Mouse (Mus musculus) stomach, postnatal 0 days (tissue): Measurements from ENCODE around the gene Ppbp. TPM values are rescaled to one million over a fixed set of nuclear protein-coding genes. Genes with fewer than 3 reads are reported as not detected.

Experiments
- ATAC-seq: fragments of 200-750 bp; cut with Nextera tagmentation; 2 replicates; pipeline ENCODE4 v1.8.0; 2017; ENCODE audit not compliant: low FRiP score, low TSS enrichment
- DNase-seq: peaks from one replicate; pipeline ENCODE4 v3.0.0-alpha.2; 2016; ENCODE audit warnings: low spot score
- H3K27ac ChIP-seq: fragments of 300-500 bp; sonication (generic); replicated peaks from 2 replicates; pipeline ENCODE4 v1.5.1; 2014; ENCODE audit warnings: mild to moderate bottlenecking, control low read depth
- H3K27me3 ChIP-seq: fragments of 300-500 bp; sonication (generic); 2 replicates; pipeline ENCODE4 v1.6.1; 2014; ENCODE audit warnings: low read length; ENCODE audit not compliant: control insufficient read depth, insufficient read depth
- H3K36me3 ChIP-seq: fragments of 300-500 bp; sonication (generic); 2 replicates; pipeline ENCODE4 v1.6.1; 2014; ENCODE audit warnings: low read length, mixed read lengths; ENCODE audit not compliant: control insufficient read depth, insufficient read depth
- H3K4me1 ChIP-seq: fragments of 300-500 bp; sonication (generic); replicated peaks from 2 replicates; pipeline ENCODE4 v1.6.1; 2014; ENCODE audit warnings: antibody characterized with exemption; ENCODE audit not compliant: control insufficient read depth, insufficient read depth
- H3K4me2 ChIP-seq: fragments of 300-500 bp; sonication (generic); replicated peaks from 2 replicates; pipeline ENCODE4 v1.6.1; 2014; ENCODE audit warnings: low read depth, mild to moderate bottlenecking, control low read depth, moderate library complexity
- H3K4me3 ChIP-seq: fragments of 300-500 bp; sonication (generic); 2 replicates; pipeline ENCODE4 v1.5.1; 2014; ENCODE audit warnings: low read depth, low read length, control low read depth
- H3K9ac ChIP-seq: fragments of 300-500 bp; sonication (generic); 2 replicates; pipeline ENCODE4 v1.6.1; 2014; ENCODE audit warnings: mild to moderate bottlenecking, low read length, control low read depth, mixed read lengths
- H3K9me3 ChIP-seq: fragments of 300-500 bp; sonication (generic); 2 replicates; pipeline ENCODE4 v1.6.1; 2016; ENCODE audit warnings: low read length; ENCODE audit not compliant: control insufficient read depth
- CTCF ChIP-seq: IDR thresholded peaks from 2 replicates; pipeline ENCODE4 v1.5.1; 2016; ENCODE audit warnings: antibody characterized with exemption, low read depth, mild to moderate bottlenecking, moderate library complexity
- EP300 ChIP-seq: optimal IDR thresholded peaks from 2 replicates; pipeline ENCODE3; 2016; ENCODE audit warnings: antibody characterized with exemption
- WGBS: fragments of 180-500 bp; shearing (Covaris S2); extraction: QIAGEN DNeasy Blood & Tissue Kit; methylation state at CpG from one replicate; pipeline ENCODE4 v1.1.7; 2014; 5-methylcytosine and 5-hydroxymethylcytosine counted together
- polyA plus RNA-seq: library from polyadenylated mRNA; unstranded; fragments of >200 nt; fragmentation: Nextera tagmentation; extraction: Ambion mirVana; gene quantifications from 2 replicates; pipeline ENCODE4 v1.2.1, GENCODE M21; 2015

Ppbp gene
- polyA plus RNA-seq, 1 experiment from 2014 or later: 4.4 TPM

DNA sequence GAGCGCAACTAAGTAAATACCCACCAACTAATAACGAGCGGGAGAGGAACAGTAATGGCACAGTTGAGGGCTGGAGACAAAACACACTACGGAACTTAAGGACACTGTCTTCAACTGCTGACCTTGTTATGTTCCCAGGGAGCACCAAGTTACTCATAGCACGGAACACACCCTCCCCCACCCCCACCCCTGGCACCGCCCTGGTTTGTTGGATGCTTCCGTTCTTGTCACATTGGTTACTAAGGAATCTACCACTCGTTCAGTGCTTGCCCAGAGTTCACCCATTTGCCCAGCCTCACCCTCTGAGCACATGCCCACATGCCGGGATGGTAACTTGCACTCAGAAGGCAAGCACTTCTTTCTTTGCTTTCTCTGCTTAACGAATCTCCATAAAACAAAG, 9.3 kb downstream of the Ppbp start:
- no peak for DNase-seq
- Histone ChIP-seq H3K27me3 (no peaks in the 10 kb centered on the region), H3K36me3 (no peaks in the 10 kb centered on the region), H3K4me3 (no peak overlapping the region), H3K9ac (no peak overlapping the region), H3K9me3 (no peaks in the 10 kb centered on the region), H3K27ac (no peak overlapping the region), H3K4me2 (no peak overlapping the region), H3K4me1 (no peaks in the 10 kb centered on the region)
- TF ChIP-seq CTCF (no peak), EP300 (no peak)
- no peak for ATAC-seq
- 81% methylated on average over 10 of the region's 10 CpGs for WGBS

DNA sequence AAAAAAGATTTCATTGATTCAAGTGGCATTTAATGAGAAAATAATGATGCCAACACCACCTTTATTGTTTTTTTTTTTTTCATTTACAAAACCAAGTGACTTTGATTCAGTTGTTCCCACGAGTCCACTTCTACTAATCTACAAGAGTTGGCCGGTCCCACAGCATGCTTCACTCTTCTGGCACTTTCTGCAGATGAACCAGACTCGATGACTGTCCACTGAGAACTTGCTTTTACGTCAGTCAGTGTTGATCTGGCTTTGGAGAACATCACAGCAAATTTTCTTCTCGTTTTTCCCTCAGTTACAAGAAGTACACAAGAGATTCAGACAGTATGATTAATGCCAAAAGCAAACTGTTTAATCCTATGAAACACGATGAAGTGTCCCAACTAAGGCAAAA, 10.5 kb downstream of the Ppbp start:
- no peak overlapping the region for H3K4me3 ChIP-seq
- no peak overlapping the region for H3K27ac ChIP-seq
- 60% methylated on average over 6 of the region's 6 CpGs for WGBS
- no peak for DNase-seq
- no peak for TF ChIP-seq EP300
- no peak for TF ChIP-seq CTCF
- no peak overlapping the region for H3K4me2 ChIP-seq
- H3K36me3 ChIP-seq: no peaks in the 10 kb centered on the region
- H3K4me1 ChIP-seq: no peaks in the 10 kb centered on the region
- H3K27me3 ChIP-seq: no peaks in the 10 kb centered on the region
- H3K9ac ChIP-seq: no peak overlapping the region
- ATAC-seq: no peak
- H3K9me3 ChIP-seq: no peaks in the 10 kb centered on the region

DNA sequence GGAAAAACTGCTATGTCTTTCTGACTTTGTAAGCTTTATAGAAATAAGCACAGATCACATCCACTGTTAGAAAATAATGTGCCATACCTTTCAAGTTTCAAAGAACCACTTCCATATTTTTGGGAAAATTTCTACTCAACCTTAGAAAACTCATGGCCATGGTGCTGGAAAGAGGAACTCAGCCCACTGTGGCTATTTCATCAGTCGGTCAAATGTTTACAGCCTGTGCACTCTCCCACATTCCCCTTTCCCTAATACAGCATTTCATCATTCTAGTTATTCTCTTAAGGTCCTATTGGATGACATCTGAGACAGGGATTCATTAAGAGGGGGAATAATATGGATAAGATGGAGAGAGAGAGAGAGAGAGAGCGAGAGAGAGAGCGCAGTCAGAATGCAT, 15.4 kb downstream of the Ppbp start:
- no peak overlapping the region for H3K27ac ChIP-seq
- no peaks in the 10 kb centered on the region for H3K27me3 ChIP-seq
- no peak overlapping the region for H3K9ac ChIP-seq
- no peaks in the 10 kb centered on the region for H3K36me3 ChIP-seq
- H3K9me3 ChIP-seq: no peaks in the 10 kb centered on the region
- H3K4me3 ChIP-seq: no peak overlapping the region
- 77% methylated on average over 3 of the region's 3 CpGs for WGBS
- DNase-seq (no peak), ATAC-seq (no peak)
- no peak overlapping the region for H3K4me2 ChIP-seq
- TF ChIP-seq CTCF (no peak), EP300 (no peak)
- H3K4me1 ChIP-seq: no peaks in the 10 kb centered on the region

DNA sequence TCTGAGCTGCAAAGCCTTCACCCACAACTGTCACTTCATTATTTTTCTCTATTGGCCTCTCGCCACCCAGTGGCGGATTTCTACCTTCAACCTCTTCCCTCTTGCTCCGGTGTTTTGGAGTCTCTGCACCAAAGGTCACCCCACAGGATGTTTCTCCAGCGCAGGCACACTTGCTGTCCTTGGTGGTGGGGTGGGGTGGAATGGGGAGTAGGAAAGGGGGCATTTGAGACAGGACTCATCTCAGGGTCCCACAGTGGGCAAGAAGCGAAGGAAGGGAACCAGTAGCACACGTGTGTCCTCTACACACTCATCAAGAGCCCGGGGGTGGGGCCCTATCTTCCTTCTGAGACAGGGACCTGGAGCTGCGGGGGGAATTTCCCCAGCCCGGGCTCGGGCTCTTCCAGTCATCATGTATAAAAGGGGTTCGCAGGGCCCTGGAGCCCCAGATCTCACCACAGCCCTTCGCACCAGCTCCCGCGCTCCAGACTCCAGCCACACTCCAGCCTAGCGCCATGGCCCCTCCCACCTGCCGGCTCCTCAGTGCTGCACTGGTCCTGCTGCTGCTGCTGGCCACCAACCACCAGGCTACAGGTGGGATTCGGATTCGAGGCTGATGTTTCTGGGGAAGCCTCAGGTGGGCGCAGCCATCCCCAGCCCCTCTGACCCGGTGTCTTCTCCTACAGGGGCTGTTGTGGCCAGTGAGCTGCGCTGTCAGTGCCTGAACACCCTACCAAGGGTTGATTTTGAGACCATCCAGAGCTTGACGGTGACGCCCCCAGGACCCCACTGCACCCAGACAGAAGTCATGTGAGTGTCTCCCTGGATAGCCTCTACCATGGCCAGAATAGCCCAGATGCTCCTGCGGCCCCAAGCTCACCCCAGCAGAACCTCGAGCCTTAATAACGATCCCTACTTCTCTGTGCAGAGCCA, 17.6 kb downstream of the Ppbp start, which contains the start of gene Cxcl3:
Cxcl3 (plus strand) TSS at position 445 of the 930 bp plus-strand sequence.
- WGBS: 21% methylated on average over 22 of the region's 26 CpGs
- Histone ChIP-seq H3K27ac (no peak within 1 kb of the TSS), H3K9ac (no peak within 1 kb of the TSS; the same call in 1 of the 2 replicates), H3K4me3 (0 out of 2 replicates have a peak within 1 kb of the TSS, but pooled peaks have one; percentile 13), H3K9me3 (no peaks in the 10 kb centered on the region), H3K36me3 (no peaks in the 10 kb centered on the region), H3K4me1 (no peaks in the 10 kb centered on the region), H3K4me2 (peak within 1 kb of the TSS; percentile 54), H3K27me3 (no peaks in the 10 kb centered on the region)
- TF ChIP-seq EP300 (no peak), CTCF (peak; percentile 61)
- DNase-seq (peak; percentile 57), ATAC-seq (peak; percentile 59; the same call in 1 of the 2 replicates)

DNA sequence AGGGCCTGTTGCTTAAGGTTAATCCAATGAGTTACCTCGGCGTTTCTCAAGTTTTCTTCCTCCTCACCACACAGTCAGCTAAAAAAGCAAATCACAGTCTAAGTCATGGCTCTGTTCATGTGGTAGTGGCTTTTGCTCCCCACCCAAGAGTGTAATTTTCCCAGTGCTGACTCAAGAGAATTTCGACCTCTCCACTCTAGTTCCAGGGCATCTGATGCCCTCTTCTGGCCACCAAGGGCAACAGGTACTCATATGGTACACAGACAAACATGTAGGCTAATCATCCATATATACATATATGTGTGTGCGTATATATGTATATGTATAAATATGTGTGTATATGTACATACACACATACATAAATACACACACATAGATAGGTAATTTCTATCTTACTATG, 19.8 kb downstream of the Ppbp start:
- H3K27me3 ChIP-seq: no peaks in the 10 kb centered on the region
- H3K4me3 ChIP-seq: no peak overlapping the region
- no peaks in the 10 kb centered on the region for H3K4me1 ChIP-seq
- ATAC-seq (no peak), DNase-seq (no peak)
- no peaks in the 10 kb centered on the region for H3K36me3 ChIP-seq
- H3K9me3 ChIP-seq: no peaks in the 10 kb centered on the region
- TF ChIP-seq EP300 (no peak), CTCF (peak; percentile 55)
- 85% methylated on average over 4 of the region's 4 CpGs for WGBS
- no peak overlapping the region for H3K27ac ChIP-seq
- H3K4me2 ChIP-seq: no peak overlapping the region
- no peak overlapping the region for H3K9ac ChIP-seq
